ENCODE assay signal across 25 mouse cellular contexts in the genomic region with DNA sequence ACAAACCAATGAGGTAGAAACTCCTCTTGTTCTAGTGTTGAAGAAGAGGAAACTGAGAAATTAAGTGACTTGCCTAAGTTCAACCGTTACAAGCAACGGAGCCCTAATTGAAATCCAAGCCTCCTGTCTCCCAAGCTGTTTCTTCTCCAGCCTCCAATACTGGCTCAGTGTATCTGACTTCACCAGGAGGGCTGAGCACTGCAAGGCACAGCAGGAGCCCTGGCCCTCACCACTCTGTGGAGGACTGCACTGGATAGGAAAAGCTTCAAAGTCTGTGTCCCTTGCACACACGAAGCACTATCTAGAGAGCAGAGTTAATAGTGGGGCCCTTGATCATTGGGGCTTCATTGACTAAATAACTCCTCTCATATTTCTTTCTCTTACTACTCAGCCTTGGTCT.
DNase-seq lines count a peak whose midpoint lies in the region; ATAC-seq lines count a peak whose summit lies in the region.
"Had no signal": no experiment of that assay in that cellular context is flagged by ENCODE, and none has a peak within 500 bp of the region (broad histone marks: within the 10 kb centered on the region; RNA-seq: fewer than 3 reads in every experiment).

No protein-coding gene starts in this region.

- H3K9ac ChIP-seq in hindbrain, embryonic 14.5 days, result no peak overlapping the region
- H3K9ac ChIP-seq: forebrain, embryonic 13.5 days; heart, embryonic 12.5 days; heart, embryonic 15.5 days; hindbrain, embryonic 12.5 days had no signal

- H3K4me1 ChIP-seq in hindbrain, embryonic 14.5 days (replicated peaks; ENCODE audit: control insufficient read depth, insufficient read depth, low read length), result no peaks in the 10 kb centered on the region
- H3K4me1 ChIP-seq: forebrain, embryonic 13.5 days; hindbrain, embryonic 12.5 days had no signal

- no peaks in the 10 kb centered on the region for H3K9me3 ChIP-seq in hindbrain, embryonic 14.5 days (ENCODE audit: control insufficient read depth, low read length)
- H3K9me3 ChIP-seq: forebrain, embryonic 10.5 days; forebrain, embryonic 13.5 days; heart, embryonic 15.5 days; hindbrain, embryonic 12.5 days had no signal

- no peak for ATAC-seq in hindbrain, embryonic 14.5 days (ENCODE audit: low FRiP score)
- no peak for ATAC-seq in inflammation-experienced regulatory T-cells, adult 6 months
- ATAC-seq: CD4-positive, CD25-positive, alpha-beta regulatory T cell, adult 4 months; forebrain, embryonic 13.5 days; forebrain, embryonic 16.5 days; hindbrain, embryonic 16.5 days; intestine, embryonic 16.5 days had no signal

- H3K4me3 ChIP-seq in hindbrain, embryonic 14.5 days (replicated peaks; ENCODE audit: low read length), result no peak overlapping the region
- H3K4me3 ChIP-seq: forebrain, embryonic 10.5 days; forebrain, embryonic 13.5 days; gastrocnemius, adult 2 months; heart, embryonic 12.5 days; heart, embryonic 15.5 days; hindbrain, embryonic 12.5 days had no signal

- DNase-seq in brain, adult 2 months (ENCODE audit: low read depth, low spot score), result peak; percentile 62
- DNase-seq in cerebellum, adult 11-12 months, result peak; percentile 50
- DNase-seq in cerebellum, adult 9-10 months, result peak; percentile 54
- peak; percentile 32 to 52 for DNase-seq in cerebellum, postnatal 14 days
- DNase-seq in kidney, postnatal 14 days, result no peak
- DNase-seq in hindbrain, embryonic 14.5 days (ENCODE audit: low spot score), result no peak
- DNase-seq in gastrocnemius, postnatal 10 days, result no peak
- DNase-seq: adrenal gland, adult 2 months; adrenal gland, postnatal 14 days; gastrocnemius, adult 2 months; gastrocnemius, postnatal 25 days; heart, adult 18-20 months; heart, postnatal 10 days; kidney, adult 18-20 months; kidney, adult 9 months had no signal

- no peak overlapping the region for H3K4me2 ChIP-seq in hindbrain, embryonic 14.5 days (replicated peaks)
- H3K4me2 ChIP-seq: forebrain, embryonic 13.5 days; heart, embryonic 12.5 days; heart, embryonic 15.5 days; hindbrain, embryonic 12.5 days had no signal

- H3K36me3 ChIP-seq in hindbrain, embryonic 14.5 days (replicated peaks; ENCODE audit: control insufficient read depth, insufficient read depth), result no peaks in the 10 kb centered on the region
- H3K36me3 ChIP-seq: forebrain, embryonic 10.5 days; heart, embryonic 12.5 days; heart, embryonic 15.5 days; hindbrain, embryonic 12.5 days had no signal

- H3K27ac ChIP-seq in hindbrain, embryonic 14.5 days, result no peak overlapping the region
- H3K27ac ChIP-seq: forebrain, embryonic 10.5 days; forebrain, embryonic 13.5 days; gastrocnemius, adult 2 months; heart, embryonic 15.5 days; hindbrain, embryonic 12.5 days had no signal

- WGBS in hindbrain, embryonic 14.5 days, result 81% methylated on average over 3 of the region's 3 CpGs

- H3K27me3 ChIP-seq in hindbrain, embryonic 14.5 days (ENCODE audit: control insufficient read depth, insufficient read depth, low read length), result no peaks in the 10 kb centered on the region
- H3K27me3 ChIP-seq: forebrain, embryonic 13.5 days; hindbrain, embryonic 12.5 days had no signal

Comparison
In these comparisons a context has a peak if more than half of its experiments do, and no peak if none do; other contexts are left out.
1. DNase-seq: peak in brain, adult 2 months (single experiment), cerebellum, adult 11-12 months (single experiment), cerebellum, adult 9-10 months (single experiment) and cerebellum, postnatal 14 days (2 of 2); none in kidney, postnatal 14 days (single experiment), hindbrain, embryonic 14.5 days (single experiment) and gastrocnemius, postnatal 10 days (single experiment).